Mouse (Mus musculus) lung, adult 2 months (tissue): Measurements from ENCODE around the gene Timm9. TPM values are rescaled to one million over a fixed set of nuclear protein-coding genes. Genes with fewer than 3 reads are reported as not detected.
A peak's percentile ranks its signal among the peaks of the same experiment; 100 is the strongest.

Experiments
- DNase-seq: peaks from one replicate; pipeline ENCODE4 v3.0.0; 2022
- H3K4me1 ChIP-seq: fragments of 200-500 bp; 2 replicates; pipeline ENCODE4 v1.6.1; 2011; ENCODE audit warnings: low read length; ENCODE audit not compliant: control insufficient read depth, insufficient read depth
- H3K4me3 ChIP-seq: fragments of 200-500 bp; replicated peaks from 2 replicates; pipeline ENCODE3; 2011; ENCODE audit warnings: low read depth, mild to moderate bottlenecking, control low read depth, low read length; ENCODE audit errors: extremely low read depth
- CTCF ChIP-seq: fragments of 200-500 bp; IDR thresholded peaks from 2 replicates; pipeline ENCODE4 v1.5.1; 2011; ENCODE audit warnings: mild to moderate bottlenecking, low read length, control low read depth; ENCODE audit not compliant: insufficient read depth
- POLR2A ChIP-seq: fragments of 200-500 bp; IDR thresholded peaks from 2 replicates; pipeline ENCODE4 v1.6.1; 2011; ENCODE audit warnings: low read depth, mild to moderate bottlenecking, control low read depth, low read length, borderline replicate concordance; ENCODE audit errors: extremely low read depth
- WGBS: fragments of 180-500 bp; shearing (Covaris S2); methylation state at CpG from one replicate; pipeline ENCODE4 v1.1.7; 2018; 5-methylcytosine and 5-hydroxymethylcytosine counted together
- polyA plus RNA-seq: library from polyadenylated mRNA; depleted of rRNA; stranded (reverse); fragments of >200 nt; gene quantifications from 2 replicates; pipeline ENCODE4 v1.2.3, GENCODE M21; 2012; rRNA removed

The Timm9 gene
- polyA plus RNA-seq, result 6.2 and 7.9 TPM in 2 replicates

GRCm38 (mm10) chr12:71136130-71136973 is at the start of gene Timm9, which contains the start of gene 2700049A03Rik:
Gene Timm9, minus strand, starts transcription at chr12:71136684.
Gene 2700049A03Rik, plus strand, starts transcription at chr12:71136848.
- WGBS, result under 1% methylated on average over 52 of the region's 52 CpGs

DNA sequence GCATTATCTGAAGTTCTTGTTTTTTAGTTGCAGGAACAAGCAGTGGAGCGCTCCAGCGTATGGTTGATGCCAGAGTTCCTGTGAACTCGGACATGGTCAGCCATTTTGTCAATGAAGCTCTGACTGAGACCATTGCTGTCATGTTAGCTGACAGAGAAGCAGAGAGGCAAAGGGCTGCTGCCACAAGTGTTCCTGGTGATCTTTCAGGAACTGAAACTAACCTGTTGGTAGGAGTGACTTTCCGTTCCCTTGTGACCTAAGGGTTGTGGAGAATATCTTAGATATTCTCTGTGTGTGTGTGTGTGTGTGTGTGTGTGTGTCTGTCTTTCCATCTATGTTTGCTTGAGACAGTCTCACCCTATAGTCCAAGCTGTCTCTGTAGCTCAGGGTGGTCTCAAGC is 47.9 kb upstream of the Timm9 start:
- no peak for DNase-seq
- TF ChIP-seq CTCF (no peak), POLR2A (no peak)
- H3K4me1 ChIP-seq, result no peaks in the 10 kb centered on the region
- WGBS, result 94% methylated on average over 4 of the region's 4 CpGs
- no peak overlapping the region for H3K4me3 ChIP-seq

More at GRCm38 (mm10) chr12:71136130-71136973, at the start of gene Timm9, which contains the start of gene 2700049A03Rik:
- Histone ChIP-seq H3K4me3 (peak within 1 kb of the TSS; percentile 100), H3K4me1 (peaks cover 6% of the 10 kb centered on the region; the same call in 1 of the 2 replicates)
- no peak for TF ChIP-seq CTCF
- peak; percentile 73; the same call in 1 of the 2 replicates for TF ChIP-seq POLR2A
- peak; percentile 79 for DNase-seq

DNA sequence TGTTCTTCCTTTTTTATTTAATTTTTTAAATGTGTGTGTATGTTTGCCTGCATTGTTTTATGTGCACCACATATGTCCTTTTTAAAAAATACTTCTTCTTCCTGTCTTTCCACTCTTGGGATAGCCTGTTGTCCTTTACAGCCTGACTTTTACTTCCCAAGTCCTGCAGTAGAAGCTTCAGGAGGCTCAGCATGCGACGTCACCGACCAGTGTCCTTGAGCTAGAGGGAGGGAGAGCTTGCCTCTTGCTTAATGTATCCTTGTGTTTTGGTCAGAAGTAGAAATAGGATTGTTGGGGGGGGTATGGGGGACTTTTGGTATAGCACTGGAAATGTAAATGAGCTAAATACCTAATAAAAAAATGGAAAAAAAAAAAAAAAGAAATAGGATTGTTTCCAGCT is 47.3 kb upstream of the Timm9 start:
- no peak for TF ChIP-seq POLR2A
- TF ChIP-seq CTCF, result no peak
- Histone ChIP-seq H3K4me3 (no peak overlapping the region), H3K4me1 (no peaks in the 10 kb centered on the region)
- no peak for DNase-seq
- 95% methylated on average over 3 of the region's 3 CpGs for WGBS

DNA sequence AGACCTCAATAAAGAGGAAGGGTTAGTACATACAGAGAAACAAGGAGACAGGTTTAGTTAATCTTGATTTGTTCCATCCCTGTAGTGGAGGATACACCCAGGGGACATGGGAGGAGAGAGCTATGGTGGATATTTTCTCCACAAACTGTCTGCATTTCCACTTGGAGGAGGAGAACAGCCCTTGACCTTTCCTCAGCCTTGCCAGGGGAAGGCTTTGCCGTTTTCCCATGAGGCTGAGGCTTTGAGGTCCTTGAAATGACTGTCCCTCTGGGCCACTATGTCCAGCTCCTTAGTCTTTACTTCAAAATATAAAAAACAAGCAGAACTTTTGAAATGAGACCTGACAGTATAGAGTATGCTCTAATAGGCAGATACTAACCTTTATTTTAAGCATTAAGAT is 33.4 kb upstream of the Timm9 start:
- DNase-seq, result no peak
- WGBS, result 71% methylated on average over 1 of the region's 1 CpGs
- Histone ChIP-seq H3K4me3 (no peak overlapping the region), H3K4me1 (no peaks in the 10 kb centered on the region)
- TF ChIP-seq CTCF, result no peak
- TF ChIP-seq POLR2A, result no peak

GRCm38 (mm10) chr12:71164410-71164809 is 27.9 kb upstream of the Timm9 start:
- H3K4me1 ChIP-seq, result no peaks in the 10 kb centered on the region
- DNase-seq, result no peak
- TF ChIP-seq POLR2A, result no peak
- no peak for TF ChIP-seq CTCF
- WGBS, result 95% methylated on average over 9 of the region's 9 CpGs
- no peak overlapping the region for H3K4me3 ChIP-seq

DNA sequence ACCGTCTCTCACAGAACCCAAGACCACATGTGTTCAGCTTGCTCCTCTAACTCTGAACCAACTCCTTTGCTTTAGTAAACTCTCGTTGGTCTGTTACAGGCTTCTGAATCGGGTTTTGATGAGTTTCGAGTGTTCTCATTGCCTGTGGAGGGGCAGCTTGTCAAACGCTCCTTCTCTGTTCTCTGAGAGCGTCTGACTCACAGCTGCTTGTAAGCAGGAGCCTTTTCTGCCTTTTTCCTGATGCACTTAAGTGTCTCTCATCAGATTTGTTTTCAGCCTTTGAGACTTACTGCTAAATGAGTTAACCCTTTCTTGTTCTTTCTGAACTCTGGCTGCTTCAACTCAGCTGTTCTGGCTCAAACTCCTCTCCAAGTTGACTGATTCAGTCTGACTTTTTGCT is 21.5 kb upstream of the Timm9 start:
- TF ChIP-seq CTCF (no peak), POLR2A (no peak)
- WGBS, result 74% methylated on average over 6 of the region's 6 CpGs
- H3K4me3 ChIP-seq, result no peak overlapping the region
- no peak for DNase-seq
- no peaks in the 10 kb centered on the region for H3K4me1 ChIP-seq

- TF ChIP-seq POLR2A (no peak), CTCF (no peak)
- no peak for DNase-seq
- Histone ChIP-seq H3K4me3 (no peak overlapping the region), H3K4me1 (no peaks in the 10 kb centered on the region)
- 85% methylated on average over 6 of the region's 6 CpGs for WGBS
Measured at GRCm38 (mm10) chr12:71154979-71155378, 18.5 kb upstream of the Timm9 start.

GRCm38 (mm10) chr12:71150167-71150566 is 13.7 kb upstream of the Timm9 start:
- DNase-seq, result no peak
- WGBS, result 92% methylated on average over 8 of the region's 8 CpGs
- no peaks in the 10 kb centered on the region for H3K4me1 ChIP-seq
- H3K4me3 ChIP-seq, result no peak overlapping the region
- TF ChIP-seq POLR2A, result no peak
- TF ChIP-seq CTCF, result no peak

DNA sequence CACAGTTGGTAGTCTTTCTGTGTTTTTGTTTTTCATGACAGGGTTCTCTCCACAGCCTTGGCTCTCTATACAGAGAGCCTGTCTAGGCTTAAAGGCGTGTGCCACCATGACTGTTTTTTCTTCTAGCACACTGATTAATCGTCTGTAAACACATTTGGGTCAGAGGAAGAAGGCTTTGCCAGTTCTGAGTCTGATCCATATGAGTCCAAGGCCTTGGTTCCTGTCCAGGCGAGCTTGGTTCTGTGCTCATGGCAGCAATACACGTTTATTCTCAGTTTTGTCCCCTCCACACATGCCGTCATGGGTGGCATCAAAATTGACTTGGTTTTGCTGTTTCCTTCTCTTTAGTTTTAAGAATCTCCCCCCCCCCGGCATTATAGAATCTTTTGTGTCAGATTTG is 13.0 kb upstream of the Timm9 start:
- TF ChIP-seq CTCF, result no peak
- no peak for TF ChIP-seq POLR2A
- H3K4me1 ChIP-seq, result no peaks in the 10 kb centered on the region
- WGBS, result 81% methylated on average over 6 of the region's 6 CpGs
- H3K4me3 ChIP-seq, result no peak overlapping the region
- no peak for DNase-seq

DNA sequence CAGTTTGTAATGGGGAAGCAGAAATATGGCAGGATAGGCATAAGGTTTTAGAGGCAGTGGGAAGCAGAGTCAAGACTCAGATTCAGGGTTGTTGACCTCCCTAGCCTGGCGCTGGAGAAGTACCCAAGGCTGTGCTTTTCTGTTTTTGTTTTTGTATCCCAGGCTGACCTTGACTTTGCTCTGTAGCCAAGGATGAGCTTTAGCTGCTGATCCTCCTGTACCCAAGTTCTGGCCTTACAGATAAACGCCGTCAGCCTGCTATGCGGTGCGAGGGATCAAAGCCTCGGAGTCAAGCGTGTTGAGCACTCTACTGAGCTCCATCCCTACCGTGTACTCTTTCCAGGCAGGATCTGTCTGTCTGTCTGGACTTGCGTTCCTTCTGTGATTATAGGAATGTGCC is 12.3 kb upstream of the Timm9 start:
- H3K4me1 ChIP-seq, result no peaks in the 10 kb centered on the region
- no peak overlapping the region for H3K4me3 ChIP-seq
- TF ChIP-seq CTCF (no peak), POLR2A (no peak)
- 98% methylated on average over 9 of the region's 9 CpGs for WGBS
- no peak for DNase-seq

GRCm38 (mm10) chr12:71147641-71148040 is 11.2 kb upstream of the Timm9 start:
- DNase-seq, result peak; percentile 45
- H3K4me3 ChIP-seq, result no peak overlapping the region
- H3K4me1 ChIP-seq, result no peaks in the 10 kb centered on the region
- TF ChIP-seq CTCF (0 out of 2 replicates have a peak, but pooled peaks have one; percentile 12), POLR2A (no peak)
- 79% methylated on average over 3 of the region's 3 CpGs for WGBS
